Mouse (Mus musculus) liver, embryonic 14.5 days (tissue): ENCODE measurements around the gene Kpna6. TPM values are rescaled to one million over a fixed set of nuclear protein-coding genes. Genes with fewer than 3 reads are reported as not detected.

Experiments
- ATAC-seq: fragments of 200-750 bp; cut with Nextera tagmentation; 2 replicates; pipeline ENCODE4 v1.8.0; 2017; ENCODE audit warnings: moderate number of reproducible peaks, mild to moderate bottlenecking, moderate library complexity; ENCODE audit not compliant: insufficient read depth
- DNase-seq, 3 experiments: peaks; one replicate each; pipeline ENCODE4 v3.0.0-alpha.2; 2012 to 2013; ENCODE audit warnings: low read depth in 3 of 3, low spot score in 3 of 3
- H3K27ac ChIP-seq: fragments of 300-500 bp; sonication (generic); 2 replicates; pipeline ENCODE4 v1.5.1; 2014; ENCODE audit warnings: moderate library complexity, mild to moderate bottlenecking, control low read depth, inconsistent platforms
- H3K27me3 ChIP-seq: fragments of 300-500 bp; sonication (generic); 2 replicates; pipeline ENCODE4 v1.6.1; 2014; ENCODE audit warnings: mild to moderate bottlenecking, low read length, moderate library complexity; ENCODE audit not compliant: control insufficient read depth, insufficient read depth
- H3K36me3 ChIP-seq: fragments of 300-500 bp; sonication (generic); replicated peaks from 2 replicates; pipeline ENCODE4 v1.6.1; 2014; ENCODE audit warnings: low read depth; ENCODE audit not compliant: control insufficient read depth, insufficient read depth
- H3K4me1 ChIP-seq, 2 experiments: fragments of 200-500 bp in 1 of 2; fragments of 300-500 bp in 1 of 2; sonication (generic) in 1 of 2; replicated peaks; 2 replicates each; pipeline ENCODE4 v1.6.1; 2012 to 2014; ENCODE audit warnings: antibody characterized with exemption in 1 of 2, inconsistent platforms in 1 of 2, low read length in 1 of 2; ENCODE audit not compliant: control insufficient read depth in 2 of 2, insufficient read depth in 2 of 2
- H3K4me2 ChIP-seq: fragments of 300-500 bp; sonication (generic); 2 replicates; pipeline ENCODE4 v1.6.1; 2014; ENCODE audit warnings: low read depth, mild to moderate bottlenecking, control low read depth, moderate library complexity
- H3K4me3 ChIP-seq, 2 experiments: fragments of 200-500 bp in 1 of 2; fragments of 300-500 bp in 1 of 2; sonication (generic) in 1 of 2; 2 replicates each; pipeline ENCODE4 v1.5.1; 2012 to 2014; ENCODE audit warnings: low read depth in 2 of 2, low read length in 2 of 2, mild to moderate bottlenecking in 2 of 2, control low read depth in 1 of 2, inconsistent platforms in 1 of 2, moderate library complexity in 1 of 2; ENCODE audit not compliant: insufficient read depth in 1 of 2
- H3K9ac ChIP-seq: fragments of 300-500 bp; sonication (generic); replicated peaks from 2 replicates; pipeline ENCODE4 v1.6.1; 2014; ENCODE audit warnings: mild to moderate bottlenecking, control low read depth, moderate library complexity
- H3K9me3 ChIP-seq: fragments of 300-500 bp; sonication (generic); 2 replicates; pipeline ENCODE4 v1.6.1; 2016; ENCODE audit warnings: low read length, mixed read lengths; ENCODE audit not compliant: control insufficient read depth
- CTCF ChIP-seq: IDR thresholded peaks from 2 replicates; pipeline ENCODE4 v1.5.1; 2016; ENCODE audit warnings: antibody characterized with exemption, low read depth, control low read depth
- EP300 ChIP-seq: IDR thresholded peaks from 2 replicates; pipeline ENCODE4 v1.6.1; 2016; ENCODE audit warnings: antibody characterized with exemption, low read depth
- WGBS: fragments of 180-500 bp; shearing (Covaris S2); extraction: QIAGEN DNeasy Blood & Tissue Kit; methylation state at CpG from one replicate; pipeline ENCODE4 v1.1.7; 2014; ENCODE audit not compliant: insufficient replicate concordance; 5-methylcytosine and 5-hydroxymethylcytosine counted together
- polyA plus RNA-seq, 2 experiments: library from polyadenylated mRNA; depleted of rRNA in 1 of 2; stranded (reverse) in 1 of 2; unstranded in 1 of 2; fragments of >200 nt; fragmentation: Nextera tagmentation in 1 of 2; extraction: Ambion mirVana in 1 of 2; gene quantifications; 2 replicates each; pipeline versions ENCODE4 v1.2.1 to v1.2.3; 2012 to 2014

Gene Kpna6
- polyA plus RNA-seq, 2 experiments, result 5.4 to 10.1 TPM

DNA sequence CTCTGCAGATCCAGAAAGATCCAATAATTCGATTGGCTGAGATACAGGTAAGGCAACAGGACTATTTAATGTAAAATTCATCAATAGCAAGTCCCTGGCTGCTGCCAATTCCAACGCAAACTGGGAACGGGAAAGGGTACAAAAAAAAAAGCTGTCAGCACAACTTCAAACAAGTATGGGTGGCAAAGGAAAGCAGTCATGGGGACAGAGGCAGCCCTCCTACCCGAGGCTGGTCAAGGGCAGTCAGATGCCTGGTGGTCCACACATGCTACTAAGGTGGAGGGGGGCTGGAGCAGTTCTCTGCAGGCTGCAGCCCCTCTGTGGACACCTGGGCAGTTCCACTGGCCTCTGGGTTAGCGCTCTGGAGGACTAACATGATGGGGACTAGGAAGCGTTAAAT is 46.5 kb downstream of the Kpna6 start:
- ATAC-seq (no peak), DNase-seq (no peak)
- Histone ChIP-seq H3K4me1 (peaks cover 20 to 22% of the 10 kb centered on the region in 2 experiments), H3K4me3 (no peak overlapping the region), H3K9me3 (no peaks in the 10 kb centered on the region), H3K4me2 (no peak overlapping the region), H3K27me3 (no peaks in the 10 kb centered on the region), H3K9ac (no peak overlapping the region), H3K27ac (no peak overlapping the region), H3K36me3 (peaks cover 44% of the 10 kb centered on the region)
- TF ChIP-seq CTCF (no peak), EP300 (no peak)
- 65% methylated on average over 6 of the region's 6 CpGs for WGBS

DNA sequence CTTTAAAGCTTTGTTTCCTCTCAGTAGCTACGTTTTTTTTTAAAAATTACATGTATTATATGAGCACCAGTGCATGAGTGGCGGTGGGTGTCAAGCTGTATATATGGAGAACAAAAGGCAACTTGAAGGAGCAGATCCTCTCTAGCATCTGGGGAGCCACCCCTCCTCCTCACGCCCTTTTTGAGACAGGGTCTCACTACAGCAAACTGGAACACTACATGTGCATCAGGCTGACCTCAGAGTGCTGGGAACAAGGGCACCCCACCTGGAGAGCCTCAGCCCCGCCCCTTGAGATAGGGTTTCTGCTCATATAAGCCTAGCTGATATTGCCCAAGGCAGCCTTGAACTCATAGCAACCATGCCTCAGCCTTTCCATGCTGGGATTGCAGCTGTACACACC is 47.1 kb downstream of the Kpna6 start:
- peaks cover 38% of the 10 kb centered on the region for H3K36me3 ChIP-seq
- DNase-seq, result no peak
- peak overlapping the region; percentile 97 for H3K4me2 ChIP-seq
- peaks cover 20 to 22% of the 10 kb centered on the region in 2 experiments for H3K4me1 ChIP-seq
- no peak overlapping the region; the same call in 1 of the 2 replicates for H3K9ac ChIP-seq
- ATAC-seq, result no peak
- no peak overlapping the region for H3K4me3 ChIP-seq
- WGBS, result 42% methylated on average over 4 of the region's 4 CpGs
- no peaks in the 10 kb centered on the region for H3K9me3 ChIP-seq
- no peaks in the 10 kb centered on the region for H3K27me3 ChIP-seq
- no peak for TF ChIP-seq CTCF
- no peak for TF ChIP-seq EP300
- H3K27ac ChIP-seq, result peak overlapping the region; percentile 79; the same call in 1 of the 2 replicates

DNA sequence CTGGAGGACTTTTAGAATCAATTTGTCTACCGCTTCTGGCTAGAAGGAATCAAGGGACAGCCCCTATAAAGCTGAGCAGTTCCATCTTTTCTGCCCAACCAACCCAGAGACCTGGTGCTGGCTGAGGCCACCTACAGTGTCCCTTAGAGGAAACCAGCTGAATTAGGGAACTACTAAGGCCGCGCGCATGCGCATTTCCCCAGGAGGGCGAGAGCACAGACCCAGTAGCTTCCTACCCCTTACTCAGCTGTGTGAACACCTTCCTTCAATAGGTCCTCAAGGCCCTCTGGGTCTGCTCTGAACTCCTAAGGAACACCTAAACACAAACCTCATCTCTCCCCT is 47.6 kb downstream of the Kpna6 start:
- 2% methylated on average over 6 of the region's 6 CpGs for WGBS
- 0 out of 2 replicates have a peak, but pooled peaks have one; percentile 8 for ATAC-seq
- peak in 1 of 3 experiments; percentile 56 for DNase-seq
- peak overlapping the region; percentile 97 for H3K4me2 ChIP-seq
- H3K36me3 ChIP-seq, result peaks cover 33% of the 10 kb centered on the region
- H3K4me1 ChIP-seq, result peaks cover 20 to 22% of the 10 kb centered on the region in 2 experiments
- H3K27me3 ChIP-seq, result no peaks in the 10 kb centered on the region
- H3K27ac ChIP-seq, result peak overlapping the region; percentile 79
- H3K9ac ChIP-seq, result peak overlapping the region; percentile 61
- H3K4me3 ChIP-seq, result peak overlapping the region; percentile 7 to 77
- H3K9me3 ChIP-seq, result no peaks in the 10 kb centered on the region
- TF ChIP-seq CTCF, result no peak

DNA sequence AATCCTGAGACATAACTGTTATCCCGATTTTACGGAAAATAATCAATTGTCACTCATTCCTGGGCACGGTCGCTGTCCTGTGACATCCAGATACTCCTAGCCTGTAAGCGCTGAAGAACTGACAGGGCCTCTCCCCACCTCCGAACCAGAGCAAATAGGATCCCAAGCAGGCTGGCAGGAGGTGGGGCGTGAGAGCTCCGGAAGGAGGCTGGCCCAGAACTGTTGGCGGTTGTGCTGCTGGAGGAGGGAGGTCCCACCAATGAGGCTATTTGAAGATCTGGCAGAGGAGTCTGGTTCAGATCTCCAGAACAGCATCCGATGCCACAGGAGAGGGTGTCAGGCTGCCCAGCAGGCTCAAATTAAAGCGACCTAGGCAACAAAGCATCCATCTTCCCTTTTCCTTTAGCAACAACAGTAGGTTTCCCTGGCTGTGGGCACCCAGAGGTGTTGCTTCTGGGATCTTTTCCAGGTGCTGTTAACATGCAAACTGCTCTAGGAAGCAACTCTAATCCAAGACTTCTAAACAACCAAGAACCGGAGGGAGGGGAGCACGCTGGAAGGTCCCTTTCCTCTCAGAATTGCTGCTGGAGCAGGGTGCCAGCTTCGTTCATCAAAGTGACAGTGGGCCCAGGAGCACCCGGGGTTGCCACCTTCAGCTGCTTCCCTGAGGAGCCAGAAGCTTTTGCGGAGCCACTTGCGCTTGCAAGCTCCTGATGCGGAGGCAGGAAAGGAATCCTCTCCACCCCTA is 48.1 kb downstream of the Kpna6 start:
- no peak for TF ChIP-seq EP300
- no peak for TF ChIP-seq CTCF
- ATAC-seq (peak; percentile 92), DNase-seq (peak; percentile 84 to 90 (median 85))
- Histone ChIP-seq H3K36me3 (peaks cover 28% of the 10 kb centered on the region), H3K4me2 (peak overlapping the region; percentile 97), H3K4me3 (peak overlapping the region; percentile 74 to 77), H3K9me3 (no peaks in the 10 kb centered on the region), H3K27ac (peak overlapping the region; percentile 79), H3K27me3 (no peaks in the 10 kb centered on the region), H3K4me1 (peaks cover 20 to 22% of the 10 kb centered on the region in 2 experiments), H3K9ac (peak overlapping the region; percentile 87)
- WGBS, result 2% methylated on average over 18 of the region's 18 CpGs

DNA sequence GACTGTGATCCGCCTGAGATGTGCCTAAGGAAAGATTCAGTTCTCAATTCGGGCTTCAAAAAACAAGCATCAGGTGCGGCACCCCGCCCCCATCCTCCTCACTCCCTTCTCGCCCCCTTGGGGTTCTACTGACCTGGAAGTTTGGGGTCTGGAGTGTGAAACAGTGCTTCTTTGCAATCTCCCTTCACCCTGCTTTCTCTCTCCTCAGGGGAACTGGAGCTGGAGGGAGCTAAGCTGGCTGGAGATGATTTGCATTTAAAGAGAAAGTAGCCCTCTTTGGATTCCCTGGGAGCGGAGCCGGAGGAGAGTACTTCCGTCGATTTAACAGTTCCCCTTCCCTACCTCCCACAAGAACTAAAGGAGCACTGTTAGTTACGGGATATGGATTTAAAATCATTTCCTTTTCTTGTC is 48.9 kb downstream of the Kpna6 start, which contains the start of gene Ccdc28b:
TSS of gene Ccdc28b (minus strand) at position 267 of the 411 bp plus-strand sequence.
- peak within 1 kb of the TSS; percentile 79 for H3K27ac ChIP-seq
- peak in 1 of 3 experiments; percentile 35 for DNase-seq
- no peaks in the 10 kb centered on the region for H3K27me3 ChIP-seq
- H3K4me3 ChIP-seq, result peak within 1 kb of the TSS; percentile 74 to 77
- peaks cover 20% of the 10 kb centered on the region for H3K36me3 ChIP-seq
- H3K9me3 ChIP-seq, result no peaks in the 10 kb centered on the region
- peaks cover 20 to 25% of the 10 kb centered on the region in 2 experiments for H3K4me1 ChIP-seq
- no peak for TF ChIP-seq CTCF
- TF ChIP-seq EP300, result no peak
- peak within 1 kb of the TSS; percentile 87 for H3K9ac ChIP-seq
- WGBS, result under 1% methylated on average over 10 of the region's 10 CpGs
- peak; percentile 21 for ATAC-seq
- peak within 1 kb of the TSS; percentile 97 for H3K4me2 ChIP-seq
